Mouse (Mus musculus) neural tube, embryonic 11.5 days (tissue): ENCODE measurements around the gene Evi2a. TPM values are rescaled to one million over a fixed set of nuclear protein-coding genes. Genes with fewer than 3 reads are reported as not detected.

Experiments used
- ATAC-seq: fragments of 200-750 bp; cut with Nextera tagmentation; 2 replicates; pipeline ENCODE4 v1.8.0; 2017; ENCODE audit warnings: moderate number of reproducible peaks, mild to moderate bottlenecking, moderate TSS enrichment, moderate library complexity; ENCODE audit not compliant: insufficient read depth, low FRiP score, low TSS enrichment
- DNase-seq: peaks from one replicate; pipeline ENCODE4 v3.0.0-alpha.2; 2015; ENCODE audit warnings: low spot score
- H3K27ac ChIP-seq: fragments of 300-500 bp; sonication (generic); 2 replicates; pipeline ENCODE4 v1.5.1; 2014; ENCODE audit warnings: low read depth, mild to moderate bottlenecking, low read length
- H3K27me3 ChIP-seq: fragments of 300-500 bp; sonication (generic); 2 replicates; pipeline ENCODE4 v1.6.1; 2014; ENCODE audit warnings: mild to moderate bottlenecking, low read length, mixed read lengths; ENCODE audit not compliant: control insufficient read depth, insufficient read depth
- H3K36me3 ChIP-seq: fragments of 300-500 bp; sonication (generic); 2 replicates; pipeline ENCODE4 v1.6.1; 2014; ENCODE audit warnings: mild to moderate bottlenecking, low read length, moderate library complexity, mixed read lengths; ENCODE audit not compliant: control insufficient read depth, insufficient read depth
- H3K4me1 ChIP-seq: fragments of 300-500 bp; sonication (generic); 2 replicates; pipeline ENCODE4 v1.6.1; 2014; ENCODE audit warnings: low read length, mixed read lengths; ENCODE audit not compliant: control insufficient read depth, insufficient read depth
- H3K4me2 ChIP-seq: fragments of 300-500 bp; sonication (generic); 2 replicates; pipeline ENCODE4 v1.6.1; 2014; ENCODE audit warnings: low read depth, mild to moderate bottlenecking, moderate library complexity
- H3K4me3 ChIP-seq: fragments of 300-500 bp; sonication (generic); 2 replicates; pipeline ENCODE4 v1.5.1; 2014; ENCODE audit warnings: low read depth, low read length
- H3K9ac ChIP-seq: fragments of 300-500 bp; sonication (generic); 2 replicates; pipeline ENCODE4 v1.6.1; 2014; ENCODE audit warnings: mild to moderate bottlenecking, low read length
- H3K9me3 ChIP-seq: fragments of 300-500 bp; sonication (generic); 2 replicates; pipeline ENCODE4 v1.6.1; 2016; ENCODE audit warnings: low read length; ENCODE audit not compliant: control insufficient read depth
- WGBS: fragments of 180-500 bp; shearing (Covaris S2); extraction: QIAGEN DNeasy Blood & Tissue Kit; methylation state at CpG from one replicate; pipeline ENCODE4 v1.1.7; 2014; 5-methylcytosine and 5-hydroxymethylcytosine counted together
- polyA plus RNA-seq: library from polyadenylated mRNA; unstranded; fragments of >200 nt; fragmentation: Nextera tagmentation; extraction: Ambion mirVana; gene quantifications from 2 replicates; pipeline ENCODE4 v1.2.1, GENCODE M21; 2014

Evi2a gene
- polyA plus RNA-seq, 1 experiment from 2014 or later: 2.5 TPM

- Histone ChIP-seq H3K9me3 (no peaks in the 10 kb centered on the region), H3K36me3 (peaks cover 11% of the 10 kb centered on the region), H3K27me3 (no peaks in the 10 kb centered on the region), H3K4me3 (no peak overlapping the region), H3K4me1 (no peaks in the 10 kb centered on the region), H3K4me2 (no peak overlapping the region), H3K9ac (no peak overlapping the region), H3K27ac (no peak overlapping the region)
- no peak for ATAC-seq
- DNase-seq: no peak
- 90% methylated on average over 1 of the region's 1 CpGs for WGBS
Observed at GRCm38 (mm10) chr11:79552622-79553021, 22.2 kb upstream of the Evi2a start.

GRCm38 (mm10) chr11:79536293-79536692 is 5.9 kb upstream of the Evi2a start:
- Histone ChIP-seq H3K9ac (no peak overlapping the region), H3K4me1 (no peaks in the 10 kb centered on the region), H3K4me2 (no peak overlapping the region), H3K27ac (no peak overlapping the region), H3K36me3 (no peaks in the 10 kb centered on the region; the same call in 1 of the 2 replicates), H3K27me3 (no peaks in the 10 kb centered on the region), H3K4me3 (no peak overlapping the region), H3K9me3 (no peaks in the 10 kb centered on the region)
- no peak for DNase-seq
- no peak for ATAC-seq
- WGBS: 93% methylated on average over 3 of the region's 3 CpGs

- Histone ChIP-seq H3K36me3 (no peaks in the 10 kb centered on the region; the same call in 1 of the 2 replicates), H3K9me3 (no peaks in the 10 kb centered on the region), H3K4me1 (no peaks in the 10 kb centered on the region)
Observed at GRCm38 (mm10) chr11:79535554-79535953, 5.1 kb upstream of the Evi2a start.

GRCm38 (mm10) chr11:79533950-79534690 is 3.7 kb upstream of the Evi2a start:
- DNase-seq: no peak
- H3K27me3 ChIP-seq: no peaks in the 10 kb centered on the region
- H3K27ac ChIP-seq: no peak overlapping the region
- no peaks in the 10 kb centered on the region for H3K36me3 ChIP-seq
- H3K4me2 ChIP-seq: no peak overlapping the region
- no peak overlapping the region for H3K4me3 ChIP-seq
- ATAC-seq: no peak
- no peaks in the 10 kb centered on the region for H3K4me1 ChIP-seq
- WGBS: 93% methylated on average over 8 of the region's 8 CpGs
- H3K9me3 ChIP-seq: no peaks in the 10 kb centered on the region
- H3K9ac ChIP-seq: no peak overlapping the region

More at GRCm38 (mm10) chr11:79535554-79535953, 5.1 kb upstream of the Evi2a start:
- Histone ChIP-seq H3K4me3 (no peak overlapping the region), H3K9ac (no peak overlapping the region), H3K27ac (no peak overlapping the region), H3K27me3 (no peaks in the 10 kb centered on the region), H3K4me2 (no peak overlapping the region)
- 95% methylated on average over 4 of the region's 4 CpGs for WGBS
- no peak for ATAC-seq
- no peak for DNase-seq

- Histone ChIP-seq H3K4me3 (no peak overlapping the region), H3K4me1 (no peaks in the 10 kb centered on the region), H3K4me2 (no peak overlapping the region), H3K27ac (no peak overlapping the region), H3K27me3 (no peaks in the 10 kb centered on the region), H3K9me3 (no peaks in the 10 kb centered on the region), H3K9ac (no peak overlapping the region), H3K36me3 (no peaks in the 10 kb centered on the region)
- WGBS: 91% methylated on average over 6 of the region's 6 CpGs
- ATAC-seq (no peak), DNase-seq (no peak)
Observed at GRCm38 (mm10) chr11:79533311-79533710, 2.9 kb upstream of the Evi2a start.

- no peak overlapping the region for H3K27ac ChIP-seq
- ATAC-seq (no peak), DNase-seq (no peak)
- no peaks in the 10 kb centered on the region for H3K4me1 ChIP-seq
- WGBS: 92% methylated on average over 4 of the region's 4 CpGs
- no peaks in the 10 kb centered on the region for H3K27me3 ChIP-seq
- H3K4me2 ChIP-seq: no peak overlapping the region
- no peak overlapping the region for H3K4me3 ChIP-seq
- H3K9me3 ChIP-seq: no peaks in the 10 kb centered on the region
- no peaks in the 10 kb centered on the region for H3K36me3 ChIP-seq
- no peak overlapping the region for H3K9ac ChIP-seq
Observed at GRCm38 (mm10) chr11:79531485-79531884, 1.1 kb upstream of the Evi2a start.

GRCm38 (mm10) chr11:79530774-79531173 is 365 bp upstream of the Evi2a start:
- ATAC-seq (no peak), DNase-seq (no peak)
- Histone ChIP-seq H3K27ac (no peak overlapping the region), H3K9ac (no peak overlapping the region), H3K4me3 (no peak overlapping the region), H3K4me1 (no peaks in the 10 kb centered on the region), H3K4me2 (no peak overlapping the region), H3K36me3 (no peaks in the 10 kb centered on the region), H3K27me3 (no peaks in the 10 kb centered on the region), H3K9me3 (no peaks in the 10 kb centered on the region)
- WGBS: 94% methylated on average over 11 of the region's 11 CpGs

- no peak for DNase-seq
Observed at GRCm38 (mm10) chr11:79529736-79530135, 673 bp downstream of the Evi2a start.

GRCm38 (mm10) chr11:79529226-79529625 is 1.2 kb downstream of the Evi2a start:
- Histone ChIP-seq H3K4me3 (no peak overlapping the region), H3K4me1 (no peaks in the 10 kb centered on the region), H3K9me3 (no peaks in the 10 kb centered on the region), H3K4me2 (no peak overlapping the region), H3K36me3 (no peaks in the 10 kb centered on the region), H3K9ac (no peak overlapping the region), H3K27ac (no peak overlapping the region), H3K27me3 (no peaks in the 10 kb centered on the region)
- no peak for ATAC-seq
- WGBS: 98% methylated on average over 6 of the region's 6 CpGs
- DNase-seq: no peak

More at GRCm38 (mm10) chr11:79529736-79530135, 673 bp downstream of the Evi2a start:
- no peak overlapping the region for H3K27ac ChIP-seq
- H3K9ac ChIP-seq: no peak overlapping the region
- H3K27me3 ChIP-seq: no peaks in the 10 kb centered on the region
- H3K36me3 ChIP-seq: no peaks in the 10 kb centered on the region
- no peak overlapping the region for H3K4me2 ChIP-seq
- WGBS: 100% methylated on average over 2 of the region's 2 CpGs
- ATAC-seq: no peak
- no peaks in the 10 kb centered on the region for H3K9me3 ChIP-seq
- H3K4me3 ChIP-seq: no peak overlapping the region
- H3K4me1 ChIP-seq: no peaks in the 10 kb centered on the region
